ENCODE assay signal across 9 mouse cellular contexts in the genomic region with DNA sequence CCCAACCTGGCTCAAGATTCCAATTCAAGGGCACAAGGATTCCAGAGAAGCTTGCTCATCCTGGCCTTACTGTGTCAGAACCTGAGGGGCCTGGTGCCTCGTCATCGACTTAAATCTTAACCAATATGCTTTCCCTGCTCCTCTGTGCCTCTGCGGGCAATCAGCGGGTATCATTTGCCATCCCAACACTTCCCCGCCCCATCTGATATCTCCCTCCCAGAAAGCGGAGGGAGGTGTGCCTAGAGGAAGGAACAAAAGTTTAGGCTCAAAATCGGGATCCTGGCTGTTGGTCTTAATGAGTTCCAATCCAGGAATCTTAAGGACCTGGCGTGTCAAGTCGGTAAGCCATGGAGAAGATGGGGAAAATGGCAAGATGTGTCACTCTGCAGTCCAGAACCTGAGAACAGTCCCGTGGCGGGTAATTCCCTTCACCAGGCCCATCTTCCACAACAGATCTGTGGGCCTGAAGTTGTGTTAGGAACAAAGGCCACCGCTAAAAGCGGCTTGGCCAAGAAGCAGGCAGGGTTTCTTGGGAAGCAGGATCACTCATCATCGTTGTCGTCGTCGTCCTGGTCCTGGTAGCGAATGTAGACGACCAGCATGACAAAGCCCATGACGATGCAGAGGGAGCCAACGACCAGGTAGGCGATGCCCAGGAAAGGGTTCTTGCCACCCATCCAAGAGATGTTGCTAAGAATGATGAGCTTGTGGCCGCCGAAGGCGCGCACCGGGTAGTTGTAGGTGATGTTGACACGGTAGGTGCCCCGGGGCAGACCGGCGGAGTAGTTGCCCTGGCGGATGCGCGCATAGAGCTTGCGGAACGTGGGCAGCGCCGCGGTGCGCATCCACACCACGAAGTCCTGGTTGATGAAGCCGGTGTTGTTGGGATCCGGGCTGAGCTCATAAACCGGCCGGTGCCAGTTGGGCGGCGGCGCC. TPM values are rescaled to one million over a fixed set of nuclear protein-coding genes. Genes with fewer than 3 reads are reported as not detected.
DNase-seq lines count a peak whose midpoint lies in the region; ATAC-seq lines count a peak whose summit lies in the region.
"Had no signal": no experiment of that assay in that cellular context is flagged by ENCODE, and none has a peak within 500 bp of the region (broad histone marks: within the 10 kb centered on the region; RNA-seq: fewer than 3 reads in every experiment).

No protein-coding gene starts in this region.

- H3K9ac ChIP-seq in kidney, embryonic 16.5 days (replicated peaks; ENCODE audit: low read length) = peak overlapping the region; percentile 65
- H3K9ac ChIP-seq in hindbrain, embryonic 15.5 days = no peak overlapping the region
- H3K9ac ChIP-seq in midbrain, embryonic 16.5 days (ENCODE audit: low read depth, low read length) = no peak overlapping the region

- peaks cover 79% of the 10 kb centered on the region for H3K27me3 ChIP-seq in kidney, embryonic 16.5 days (ENCODE audit: insufficient read depth, low read length)
- H3K27me3 ChIP-seq in embryonic facial prominence, embryonic 10.5 days (replicated peaks; ENCODE audit: low read depth, poor library complexity, severe bottlenecking) = peaks cover 74% of the 10 kb centered on the region
- peaks cover 78% of the 10 kb centered on the region for H3K27me3 ChIP-seq in hindbrain, embryonic 15.5 days
- H3K27me3 ChIP-seq in midbrain, embryonic 16.5 days (ENCODE audit: control insufficient read depth, insufficient read depth, low read depth, low read length) = peaks cover 68% of the 10 kb centered on the region
- H3K27me3 ChIP-seq: Patski had no signal

- 0 out of 2 replicates have a peak, but pooled peaks have one; percentile 5 for ATAC-seq in kidney, embryonic 16.5 days (ENCODE audit: low FRiP score, low TSS enrichment)
- no peak for ATAC-seq in hindbrain, embryonic 15.5 days (ENCODE audit: low FRiP score, low read depth)
- peak; percentile 32; the same call in 1 of the 2 replicates for ATAC-seq in midbrain, embryonic 16.5 days
- ATAC-seq in monocyte, adult 5-6 weeks (replicated peaks; ENCODE audit: insufficient number of reproducible peaks, low FRiP score, low TSS enrichment, poor library complexity, severe bottlenecking) = no peak
- ATAC-seq: Patski had no signal

- peaks cover 15% of the 10 kb centered on the region for H3K4me1 ChIP-seq in kidney, embryonic 16.5 days (ENCODE audit: insufficient read depth, low read length)
- H3K4me1 ChIP-seq in embryonic facial prominence, embryonic 10.5 days = peaks cover 60% of the 10 kb centered on the region
- peaks cover 14% of the 10 kb centered on the region for H3K4me1 ChIP-seq in hindbrain, embryonic 15.5 days (replicated peaks)
- H3K4me1 ChIP-seq in midbrain, embryonic 16.5 days (ENCODE audit: control insufficient read depth, insufficient read depth, low read length) = peaks cover 10% of the 10 kb centered on the region

- no peaks in the 10 kb centered on the region for H3K9me3 ChIP-seq in kidney, embryonic 16.5 days (ENCODE audit: low read length)
- H3K9me3 ChIP-seq in embryonic facial prominence, embryonic 10.5 days = no peaks in the 10 kb centered on the region
- H3K9me3 ChIP-seq in hindbrain, embryonic 15.5 days = no peaks in the 10 kb centered on the region
- no peaks in the 10 kb centered on the region for H3K9me3 ChIP-seq in midbrain, embryonic 16.5 days (replicated peaks; ENCODE audit: control insufficient read depth, low read length, poor library complexity, severe bottlenecking)

- H3K36me3 ChIP-seq in kidney, embryonic 16.5 days (ENCODE audit: insufficient read depth, low read length) = no peaks in the 10 kb centered on the region
- no peaks in the 10 kb centered on the region for H3K36me3 ChIP-seq in embryonic facial prominence, embryonic 10.5 days (replicated peaks)
- no peaks in the 10 kb centered on the region for H3K36me3 ChIP-seq in hindbrain, embryonic 15.5 days
- no peaks in the 10 kb centered on the region for H3K36me3 ChIP-seq in midbrain, embryonic 16.5 days (ENCODE audit: control insufficient read depth, insufficient read depth, low read length)

- H3K4me2 ChIP-seq in kidney, embryonic 16.5 days (replicated peaks; ENCODE audit: low read depth, low read length) = peak overlapping the region; percentile 69
- peak overlapping the region; percentile 51 for H3K4me2 ChIP-seq in hindbrain, embryonic 15.5 days
- H3K4me2 ChIP-seq in midbrain, embryonic 16.5 days (ENCODE audit: low read length) = peak overlapping the region; percentile 55

- WGBS in kidney, embryonic 16.5 days = 15% methylated on average over 48 of the region's 48 CpGs
- 14% methylated on average over 48 of the region's 48 CpGs for WGBS in embryonic facial prominence, embryonic 10.5 days
- 14% methylated on average over 48 of the region's 48 CpGs for WGBS in hindbrain, embryonic 15.5 days
- 14% methylated on average over 48 of the region's 48 CpGs for WGBS in midbrain, embryonic 16.5 days

- no peak overlapping the region for H3K27ac ChIP-seq in kidney, embryonic 16.5 days (ENCODE audit: low read length)
- H3K27ac ChIP-seq in embryonic facial prominence, embryonic 10.5 days (replicated peaks) = peak overlapping the region; percentile 78
- H3K27ac ChIP-seq in hindbrain, embryonic 15.5 days (replicated peaks) = no peak overlapping the region
- H3K27ac ChIP-seq in midbrain, embryonic 16.5 days (ENCODE audit: low read length) = no peak overlapping the region

- peak overlapping the region; percentile 53 for H3K4me3 ChIP-seq in kidney, embryonic 16.5 days (ENCODE audit: low read length)
- H3K4me3 ChIP-seq in embryonic facial prominence, embryonic 10.5 days = peak overlapping the region; percentile 59
- H3K4me3 ChIP-seq in hindbrain, embryonic 15.5 days = peak overlapping the region; percentile 29
- H3K4me3 ChIP-seq in midbrain, embryonic 16.5 days (ENCODE audit: low read depth, low read length) = peak overlapping the region; percentile 41

- DNase-seq in kidney, adult 9 months = no peak
- peak; percentile 29 for DNase-seq in embryonic facial prominence, embryonic 10.5 days (ENCODE audit: low spot score)
- DNase-seq in urinary bladder, adult 2 months (ENCODE audit: low spot score) = no peak
- DNase-seq in cerebellum, adult 8-10 months = no peak

RNA-seq across cellular contexts. Expression of gene Tmem30b, which starts 1.2 kb away (rescaled TPM):
- 12.7 and 14.6 TPM in 2 replicates for polyA plus RNA-seq in kidney, embryonic 16.5 days (2015; fragmentation: Nextera tagmentation; extraction: Ambion mirVana)
- 8.1 and 11.0 TPM in 2 replicates for polyA plus RNA-seq in embryonic facial prominence, embryonic 10.5 days (2016; fragmentation: Nextera tagmentation; extraction: Ambion mirVana)
- 0.24 and 0.38 TPM in 2 replicates for polyA plus RNA-seq in hindbrain, embryonic 15.5 days (2015; fragmentation: Nextera tagmentation; extraction: Ambion mirVana)
- 0.18 and 0.37 TPM in 2 replicates for polyA plus RNA-seq in midbrain, embryonic 16.5 days (2015; fragmentation: Nextera tagmentation; extraction: Ambion mirVana)
- 29.2 and 33.1 TPM in 2 replicates for polyA plus RNA-seq in urinary bladder, adult 2 months (2012; rRNA removed)
- not detected in 3 replicates for total RNA-seq in monocyte, adult 5-6 weeks (2017)
- polyA plus RNA-seq: Patski had no signal

RNA-seq across cellular contexts. Expression of gene Prkch, which starts 39.6 kb away (rescaled TPM):
- 9.8 and 10.5 TPM in 2 replicates for polyA plus RNA-seq in kidney, embryonic 16.5 days (2015; fragmentation: Nextera tagmentation; extraction: Ambion mirVana)
- polyA plus RNA-seq in embryonic facial prominence, embryonic 10.5 days (2016; fragmentation: Nextera tagmentation; extraction: Ambion mirVana) = 6.7 and 6.9 TPM in 2 replicates
- polyA plus RNA-seq in hindbrain, embryonic 15.5 days (2015; fragmentation: Nextera tagmentation; extraction: Ambion mirVana) = 7.8 and 8.6 TPM in 2 replicates
- 10.4 and 13.4 TPM in 2 replicates for polyA plus RNA-seq in midbrain, embryonic 16.5 days (2015; fragmentation: Nextera tagmentation; extraction: Ambion mirVana)
- 18.4 and 18.7 TPM in 2 replicates for polyA plus RNA-seq in urinary bladder, adult 2 months (2012; rRNA removed)
- 140 to 209 TPM (median 154 TPM) in 3 replicates for total RNA-seq in monocyte, adult 5-6 weeks (2017)

Comparison
In these comparisons a context has a peak if more than half of its experiments do, and no peak if none do; other contexts are left out.
1. ATAC-seq: peak in kidney, embryonic 16.5 days (single experiment) and midbrain, embryonic 16.5 days (single experiment); none in hindbrain, embryonic 15.5 days (single experiment) and monocyte, adult 5-6 weeks (single experiment).
2. Peak in every context shown above with its lines, with median percentiles within 50 percentile points of each other: H3K4me2 ChIP-seq and H3K4me3 ChIP-seq.